Mouse (Mus musculus): ENCODE measurements around the gene Tbc1d24.

DNA sequence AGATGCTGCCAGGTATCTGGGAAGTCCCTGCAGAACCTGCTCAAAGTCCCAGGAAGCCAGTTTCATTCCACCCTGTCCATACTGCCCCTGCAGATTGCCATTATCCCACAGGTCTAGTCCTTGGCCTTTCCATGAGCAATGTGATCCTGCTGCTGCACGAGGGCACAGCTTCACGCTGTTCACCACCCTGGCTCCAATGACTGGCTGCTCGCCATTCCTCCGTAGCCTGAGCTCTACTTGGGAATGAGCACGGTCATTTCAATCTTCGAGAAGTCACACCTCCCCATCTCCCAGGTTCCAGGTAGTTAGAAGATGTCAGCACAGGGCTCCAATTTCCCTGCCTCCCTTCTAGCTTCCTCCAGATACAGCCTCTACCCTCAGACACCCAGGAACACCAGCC is 48.2 kb downstream of the Tbc1d24 start:
- TF ChIP-seq POLR2A (IDR thresholded peaks at IDR 0.05; ENCODE audit: borderline replicate concordance, control insufficient read depth, low read depth, low read length) (no peak), CTCF (IDR thresholded peaks at IDR 0.05; ENCODE audit: control insufficient read depth, insufficient read depth, low read length) (no peak)
